Mouse (Mus musculus) small intestine, adult 2 months (tissue): Measurements from ENCODE around the gene Cep112.

Experiments
- CTCF ChIP-seq: fragments of 200-500 bp; IDR thresholded peaks from 2 replicates; pipeline ENCODE4 v1.5.1; 2012; ENCODE audit warnings: low read depth, mild to moderate bottlenecking, control low read depth, inconsistent platforms, low read length, moderate library complexity, mixed read lengths; ENCODE audit not compliant: insufficient replicate concordance, insufficient read length; ENCODE audit errors: extremely low read depth
- POLR2A ChIP-seq: fragments of 200-500 bp; IDR thresholded peaks from 2 replicates; pipeline ENCODE4 v1.6.1; 2012; ENCODE audit warnings: low read depth, mild to moderate bottlenecking, control low read depth, inconsistent platforms, low read length, moderate library complexity

DNA sequence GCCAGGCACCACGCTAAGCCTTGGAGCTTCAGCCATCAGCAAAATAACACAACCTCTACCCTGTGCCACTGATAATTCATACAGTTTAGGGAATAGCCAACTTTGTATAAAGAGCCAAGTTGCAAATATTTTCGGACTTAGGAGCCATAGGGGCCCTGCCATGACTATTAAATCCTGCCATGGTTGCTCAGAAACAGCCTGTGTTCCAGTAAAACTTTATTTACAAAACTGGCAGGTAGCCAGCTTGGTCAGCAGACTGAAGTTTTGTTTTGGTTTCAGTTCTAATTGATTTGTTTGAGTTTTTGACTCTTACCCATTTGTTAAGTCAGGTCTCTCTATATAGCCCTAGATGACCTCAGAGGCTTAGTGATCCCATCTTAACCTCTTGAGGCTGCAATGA lies 421.0 kb downstream of the Cep112 start:
- TF ChIP-seq POLR2A (no peak), CTCF (no peak)
